Mouse (Mus musculus) liver, adult (tissue): ENCODE measurements around the gene Kcne3.

Experiments used
- GATA4 ChIP-seq: IDR thresholded peaks from 2 replicates; pipeline ENCODE4 v1.6.1; 2014; ENCODE audit warnings: mild to moderate bottlenecking, low read length; ENCODE audit not compliant: insufficient replicate concordance

Gene Kcne3

DNA sequence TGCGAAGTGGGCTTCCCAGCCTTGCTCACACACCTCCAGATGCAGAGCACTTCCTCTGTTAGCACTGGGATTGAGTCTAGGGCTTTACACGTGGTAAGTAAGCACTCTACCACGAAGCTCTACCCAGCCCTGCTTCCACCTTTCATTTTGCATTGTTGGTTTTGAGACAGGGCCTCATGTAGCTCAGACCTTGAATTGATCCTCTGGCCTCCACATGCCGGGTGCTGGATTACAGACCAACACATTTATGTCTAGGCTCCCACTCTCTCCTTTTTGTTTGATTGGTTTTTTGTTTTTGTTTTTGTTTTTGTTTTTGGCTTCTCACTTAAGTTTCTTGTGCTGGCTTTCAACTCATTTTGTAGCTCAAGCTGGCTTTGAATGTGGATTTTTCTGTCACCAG lies 5.5 kb upstream of the Kcne3 start:
- no peak for TF ChIP-seq GATA4

DNA sequence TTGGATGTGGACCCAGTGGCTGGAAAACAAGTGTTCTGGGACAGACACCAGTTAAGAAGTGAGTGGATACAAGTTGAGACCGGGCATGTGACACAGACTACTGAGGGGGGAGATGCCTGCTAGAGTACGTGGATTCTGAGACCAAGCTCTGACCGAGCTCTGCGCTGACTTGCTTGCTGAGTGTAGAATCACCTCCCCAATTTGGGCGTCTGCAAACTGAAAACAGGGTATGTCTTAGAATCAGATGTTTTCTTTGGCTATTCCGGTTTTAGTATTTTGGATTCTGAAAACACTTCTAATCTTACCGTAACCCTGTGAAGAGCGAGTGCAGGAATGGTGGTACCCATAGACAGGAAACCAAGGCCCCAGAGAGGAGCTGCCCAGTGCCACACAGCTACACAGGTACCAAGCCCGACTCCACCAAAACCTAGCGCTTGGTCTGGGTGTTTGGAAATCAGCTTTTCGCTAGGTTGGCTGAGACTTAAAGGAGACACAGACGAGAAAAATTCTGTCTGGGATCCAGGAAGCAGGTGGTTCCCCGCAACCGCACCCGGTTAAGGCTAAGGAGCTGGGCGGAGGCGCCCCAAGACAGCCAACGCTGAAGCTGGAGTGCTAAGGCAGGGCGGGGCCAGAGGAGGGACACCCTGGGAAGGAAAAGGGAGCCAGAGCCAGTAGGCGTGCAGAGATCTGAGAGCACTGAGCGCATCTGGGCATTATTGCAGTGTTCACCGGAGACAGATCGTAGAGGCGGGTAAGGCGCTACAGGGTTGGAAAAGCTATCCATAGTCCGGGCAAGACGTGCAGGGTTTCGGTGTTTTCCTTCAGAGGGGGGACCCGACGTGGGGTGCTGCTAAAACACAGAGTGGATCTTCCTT lies 2.0 kb downstream of the Kcne3 start:
- TF ChIP-seq GATA4 = no peak

- no peak for TF ChIP-seq GATA4
These were observed 2.6 kb downstream of the Kcne3 start for GRCm38 (mm10) chr7:100178891-100179233.

- no peak for TF ChIP-seq GATA4
These were observed 3.1 kb downstream of the Kcne3 start for GRCm38 (mm10) chr7:100179394-100179793.

- no peak for TF ChIP-seq GATA4
These were observed 3.6 kb downstream of the Kcne3 start for GRCm38 (mm10) chr7:100179836-100180407.

DNA sequence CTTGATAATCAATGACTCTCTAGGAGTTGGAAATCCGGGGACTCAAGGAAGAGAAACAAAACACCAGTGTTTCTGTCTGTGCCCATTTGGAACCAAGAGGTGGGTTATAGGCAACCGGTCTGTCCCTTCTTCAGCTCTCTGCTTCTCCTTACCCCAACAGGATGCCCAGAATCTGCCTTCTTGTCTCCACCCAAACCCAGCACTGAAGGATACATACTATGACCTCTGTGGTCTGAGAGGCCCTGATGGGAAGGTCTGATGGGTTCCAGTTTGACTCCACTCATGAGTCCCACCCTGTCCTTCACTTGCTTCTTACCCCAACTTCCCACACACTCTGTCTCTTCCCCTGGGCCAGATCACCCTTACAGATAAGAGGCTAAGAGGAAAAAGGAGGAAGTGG lies 4.9 kb downstream of the Kcne3 start:
- no peak for TF ChIP-seq GATA4

DNA sequence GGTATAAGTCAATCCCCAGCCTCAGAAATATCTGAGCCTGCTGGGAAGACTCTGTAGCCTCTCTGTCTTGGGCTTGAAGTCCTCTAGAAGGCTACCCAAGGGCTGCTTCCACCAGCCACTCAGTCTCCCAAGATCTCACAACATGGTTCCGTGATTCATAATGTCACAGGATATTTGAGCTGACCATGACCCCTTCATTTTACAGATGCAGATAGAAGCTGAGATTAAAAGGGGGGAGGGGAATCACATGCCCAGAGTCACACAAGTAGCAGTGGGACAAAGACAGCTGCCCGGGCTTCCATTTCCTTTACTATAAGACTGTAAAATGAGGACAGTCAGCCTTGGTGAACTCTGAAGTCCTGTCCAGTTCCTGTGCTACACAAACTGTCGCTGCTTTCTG lies 5.3 kb downstream of the Kcne3 start:
- no peak for TF ChIP-seq GATA4

DNA sequence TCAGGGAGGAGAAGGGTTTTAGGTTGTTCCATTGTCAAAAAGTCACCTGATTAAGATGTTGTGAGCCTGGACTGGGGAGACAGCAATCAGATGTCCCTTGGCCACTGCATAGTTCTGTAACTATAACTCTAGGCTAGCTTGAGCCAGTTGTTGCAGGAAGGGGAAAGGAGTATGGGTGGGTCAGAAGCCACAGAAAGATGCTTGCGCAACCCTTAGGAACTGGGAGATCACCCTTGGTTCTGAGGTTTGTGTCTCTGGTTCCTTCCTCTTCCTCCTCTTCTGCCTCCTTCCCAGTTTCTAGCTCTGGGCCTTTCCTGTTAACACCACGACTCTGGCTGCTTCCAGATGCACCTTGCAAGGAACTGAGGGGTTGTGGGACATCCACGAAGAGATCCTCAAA lies 6.1 kb downstream of the Kcne3 start:
- TF ChIP-seq GATA4 = no peak

GRCm38 (mm10) chr7:100187601-100188000 lies 11.3 kb downstream of the Kcne3 start:
- TF ChIP-seq GATA4 = no peak

DNA sequence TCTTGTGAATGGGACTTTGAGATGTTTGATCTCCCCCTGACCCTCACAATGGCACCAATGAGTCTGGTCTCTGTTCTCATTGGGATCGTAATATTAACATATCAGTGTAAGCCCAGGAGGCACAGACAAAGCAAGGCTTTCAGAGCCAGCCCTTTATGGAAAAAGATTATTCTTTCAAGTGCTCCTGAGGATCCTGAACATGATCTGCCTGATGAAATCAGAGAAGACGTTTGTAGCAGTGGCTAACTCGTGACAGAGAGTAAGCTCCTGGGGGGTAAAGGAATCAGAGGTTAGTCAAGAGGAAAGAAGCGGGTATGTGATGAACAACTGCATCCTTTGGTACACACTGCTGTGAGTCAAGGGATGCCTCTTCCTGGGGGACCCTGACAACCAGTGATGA lies 13.9 kb downstream of the Kcne3 start:
- TF ChIP-seq GATA4 = no peak

DNA sequence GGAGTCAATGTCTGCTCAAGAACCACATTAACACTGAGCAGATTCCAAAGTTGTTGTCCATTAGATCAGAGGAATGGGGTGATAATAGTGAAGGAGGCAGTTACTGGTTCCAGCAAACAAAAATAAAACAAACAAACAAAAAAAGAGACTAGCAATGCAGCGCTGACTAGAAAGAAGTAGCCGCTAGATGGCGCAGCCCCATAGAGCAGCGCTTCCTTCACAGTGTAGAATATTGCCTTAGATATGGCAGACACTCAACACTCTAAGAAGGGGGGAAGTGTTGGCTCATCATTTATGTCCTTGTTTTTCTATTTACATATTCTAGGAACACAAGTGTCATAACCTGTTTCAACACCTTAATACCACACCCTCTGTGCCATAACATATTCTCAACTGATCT lies 14.5 kb downstream of the Kcne3 start:
- TF ChIP-seq GATA4 = no peak

DNA sequence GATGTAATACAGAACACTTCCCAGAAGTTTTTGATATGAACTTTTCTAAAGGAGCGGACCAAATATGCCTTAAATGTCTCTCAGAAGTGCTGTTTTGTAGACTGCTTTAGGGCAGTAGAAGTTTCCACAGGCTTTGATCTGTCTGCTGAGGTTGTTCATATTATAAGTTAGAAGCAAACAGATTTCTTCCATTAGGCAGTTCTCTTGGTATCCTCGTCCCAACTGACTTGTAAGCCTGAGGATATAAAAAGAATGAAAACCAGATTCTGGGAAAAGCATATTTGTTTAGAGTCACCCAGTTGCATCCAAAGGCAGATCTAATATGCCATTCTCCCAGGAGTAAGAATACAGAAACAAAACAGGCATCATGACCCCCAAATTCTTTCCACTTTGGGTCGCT lies 24.9 kb downstream of the Kcne3 start:
- TF ChIP-seq GATA4 = no peak

DNA sequence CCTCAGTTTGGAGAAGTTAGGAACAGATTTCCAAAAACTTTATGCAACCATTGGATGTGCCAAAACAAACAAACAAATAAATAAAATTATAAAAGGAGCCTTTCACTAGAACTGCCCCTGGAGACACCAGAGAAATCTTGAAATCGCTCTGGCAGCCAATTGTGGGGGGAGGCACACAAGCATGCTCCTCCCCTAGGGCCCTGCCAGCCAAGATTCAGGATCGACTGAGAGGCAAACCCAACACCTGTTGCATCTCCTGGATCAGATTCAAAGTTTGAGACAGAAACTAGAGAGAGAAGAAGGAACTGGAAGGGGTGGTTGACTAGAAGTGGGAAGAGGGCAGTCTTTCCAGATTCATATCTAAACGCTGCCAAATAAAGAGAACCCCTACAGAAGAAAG lies 27.3 kb downstream of the Kcne3 start:
- TF ChIP-seq GATA4 = no peak

DNA sequence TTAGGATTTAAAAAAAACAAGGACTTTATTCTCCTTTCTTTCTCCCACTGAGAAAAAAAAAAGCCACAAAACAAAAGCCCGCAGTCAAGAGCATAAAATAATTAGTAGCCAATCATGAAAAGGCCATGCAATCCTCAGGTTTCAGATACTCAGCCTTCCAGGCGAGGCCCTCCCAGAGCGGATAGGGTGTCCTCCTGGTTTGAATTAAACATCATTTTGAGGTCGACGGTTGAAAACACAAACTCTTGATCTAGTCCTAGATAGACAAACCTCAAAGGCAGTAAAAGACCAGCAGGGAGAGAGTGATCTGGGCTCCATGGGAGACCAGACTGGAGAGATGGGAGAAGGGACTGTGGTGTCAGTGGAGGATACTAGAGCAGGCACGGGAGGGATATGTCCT lies 28.6 kb downstream of the Kcne3 start:
- TF ChIP-seq GATA4 = no peak

DNA sequence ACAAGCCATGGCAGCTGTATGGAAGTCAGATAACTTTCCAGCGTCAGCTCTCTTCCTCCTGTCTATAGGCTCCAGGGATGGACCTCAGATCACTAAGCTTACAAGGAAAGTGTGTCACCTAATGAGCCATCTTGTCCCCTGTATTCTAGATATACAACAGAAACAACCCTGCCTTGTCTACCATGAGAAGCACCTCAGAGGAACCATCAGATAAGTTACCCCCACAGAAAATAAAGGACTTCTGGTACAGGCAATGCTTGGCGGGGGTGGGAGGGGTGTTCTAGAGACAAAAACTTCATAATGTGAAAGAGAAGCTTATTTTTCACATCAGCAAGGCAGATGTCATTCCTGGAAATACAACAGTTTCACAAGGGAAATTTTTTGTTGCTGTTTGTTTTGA lies 29.8 kb downstream of the Kcne3 start:
- no peak for TF ChIP-seq GATA4

DNA sequence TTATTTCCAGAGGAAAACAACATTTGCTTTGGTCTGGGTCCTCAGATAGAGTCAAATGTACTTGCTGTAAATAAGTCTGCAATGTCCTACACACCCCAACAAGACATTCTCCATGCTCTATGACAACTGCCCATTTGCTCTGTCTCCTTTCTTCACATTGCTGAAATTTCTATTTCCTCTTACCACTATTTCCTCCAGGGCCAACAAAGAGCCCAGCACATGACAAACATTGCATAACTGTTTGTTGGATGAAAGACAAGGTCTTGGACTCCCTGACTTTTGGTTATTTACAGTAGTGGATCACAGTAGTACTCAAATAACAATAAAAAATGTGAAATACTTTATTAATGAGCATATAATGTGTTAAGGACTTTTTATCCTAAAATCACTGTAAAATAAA lies 31.6 kb downstream of the Kcne3 start:
- no peak for TF ChIP-seq GATA4

- TF ChIP-seq GATA4 = no peak
These were observed 38.0 kb downstream of the Kcne3 start for GRCm38 (mm10) chr7:100214310-100214709.
